Comparison of ENCODE assay signal across 13 mouse cellular contexts in genomic region chr8:108454561-108455311, GRCm38 (mm10).
DNase-seq lines count a peak whose midpoint lies in the region; ATAC-seq lines count a peak whose summit lies in the region.
"Had no signal": no experiment of that assay in that cellular context is flagged by ENCODE, and none has a peak within 500 bp of the region (broad histone marks: within the 10 kb centered on the region; RNA-seq: fewer than 3 reads in every experiment).

No protein-coding gene starts in this region.

- H3K4me3 ChIP-seq in neural tube, embryonic 11.5 days (ENCODE audit: low read depth, low read length) = no peak overlapping the region
- H3K4me3 ChIP-seq: heart, embryonic 15.5 days; limb, embryonic 10.5 days had no signal

- ATAC-seq in neural tube, embryonic 11.5 days (ENCODE audit: insufficient read depth, low FRiP score, low TSS enrichment) = peak; percentile 68
- ATAC-seq: CD4-positive, CD25-positive, alpha-beta regulatory T cell, adult 4 months had no signal

- H3K4me2 ChIP-seq in neural tube, embryonic 11.5 days (ENCODE audit: low read depth) = no peak overlapping the region
- H3K4me2 ChIP-seq: heart, embryonic 15.5 days had no signal

- no peak overlapping the region for H3K9ac ChIP-seq in neural tube, embryonic 11.5 days (ENCODE audit: low read length)
- H3K9ac ChIP-seq: heart, embryonic 15.5 days had no signal

- H3K4me1 ChIP-seq in neural tube, embryonic 11.5 days (ENCODE audit: control insufficient read depth, insufficient read depth, low read length) = peaks cover 8% of the 10 kb centered on the region; the same call in 1 of the 2 replicates
- H3K4me1 ChIP-seq: heart, embryonic 15.5 days had no signal

- H3K9me3 ChIP-seq in neural tube, embryonic 11.5 days (ENCODE audit: control insufficient read depth, low read length) = 0 out of 2 replicates have a peak, but pooled peaks cover 9% of the 10 kb centered on the region
- H3K9me3 ChIP-seq: limb, embryonic 10.5 days had no signal

- H3K27ac ChIP-seq in neural tube, embryonic 11.5 days (ENCODE audit: low read depth, low read length) = peak overlapping the region; percentile 17
- H3K27ac ChIP-seq: heart, embryonic 15.5 days; limb, embryonic 10.5 days had no signal

- no peaks in the 10 kb centered on the region for H3K27me3 ChIP-seq in neural tube, embryonic 11.5 days (ENCODE audit: control insufficient read depth, insufficient read depth, low read length)
- H3K27me3 ChIP-seq: heart, embryonic 15.5 days had no signal

- DNase-seq in neural tube, embryonic 11.5 days (ENCODE audit: low spot score) = peak; percentile 59
- no peak for DNase-seq in neural tube, embryonic 10.5 days (ENCODE audit: extremely low spot score, low spot score)
- DNase-seq in frontal cortex, postnatal 36 days (ENCODE audit: low spot score in 2 of 2) = peak; percentile 3 to 9
- peak; percentile 22 to 25 for DNase-seq in layer of hippocampus, postnatal 14 days (ENCODE audit: low spot score in 2 of 2)
- peak; percentile 86 for DNase-seq in retina, postnatal 1 day
- no peak for DNase-seq in urinary bladder, adult 18-20 months (ENCODE audit: low spot score in 2 of 2)
- DNase-seq in kidney, adult 8-10 months = no peak
- DNase-seq in urinary bladder, postnatal 4 days (ENCODE audit: low spot score in 2 of 2) = no peak
- DNase-seq: cerebellum, adult 8-10 months; lung, postnatal 4 days had no signal

- 43% methylated on average over 18 of the region's 18 CpGs for whole genome bisulfite sequencing in neural tube, embryonic 11.5 days

- no peaks in the 10 kb centered on the region for H3K36me3 ChIP-seq in neural tube, embryonic 11.5 days (ENCODE audit: control insufficient read depth, insufficient read depth, low read length)
- H3K36me3 ChIP-seq: heart, embryonic 15.5 days; limb, embryonic 10.5 days had no signal

Comparison
In these comparisons a context has a peak if more than half of its experiments do, and no peak if none do; other contexts are left out.
1. DNase-seq: peak in neural tube, embryonic 11.5 days (single experiment), frontal cortex, postnatal 36 days (2 of 2), layer of hippocampus, postnatal 14 days (2 of 2) and retina, postnatal 1 day (single experiment); none in neural tube, embryonic 10.5 days (single experiment), urinary bladder, adult 18-20 months (0 of 2), kidney, adult 8-10 months (0 of 2) and urinary bladder, postnatal 4 days (0 of 2).